Mouse (Mus musculus) thymus, postnatal 25 days (tissue): ENCODE measurements around the gene Zfhx3.

Experiments
- DNase-seq: peaks from one replicate; pipeline ENCODE4 v3.0.0; 2022

Gene Zfhx3

GRCm38 (mm10) chr8:108881336-108881735, 938.9 kb downstream of the Zfhx3 start:
- DNase-seq = no peak

DNA sequence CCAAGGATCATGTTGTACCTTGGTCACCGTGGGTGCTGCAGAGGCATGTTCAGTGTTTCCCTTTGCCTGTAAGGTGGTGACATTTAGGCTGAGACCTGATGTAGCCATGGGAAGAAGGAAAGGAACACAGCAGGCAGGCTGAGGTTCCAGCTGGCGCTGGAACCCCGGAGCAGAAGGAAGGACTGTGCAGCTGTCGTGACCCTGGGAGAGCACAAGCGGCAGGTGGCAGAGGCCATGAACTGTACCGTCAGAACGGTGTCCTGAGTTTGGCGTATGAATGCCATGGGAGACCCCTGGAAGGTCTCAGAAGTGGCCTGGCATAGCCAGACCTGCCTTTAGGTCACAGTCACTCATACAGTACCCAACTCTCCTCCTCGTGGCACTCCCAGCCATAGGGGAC, 939.6 kb downstream of the Zfhx3 start:
- DNase-seq = no peak

DNA sequence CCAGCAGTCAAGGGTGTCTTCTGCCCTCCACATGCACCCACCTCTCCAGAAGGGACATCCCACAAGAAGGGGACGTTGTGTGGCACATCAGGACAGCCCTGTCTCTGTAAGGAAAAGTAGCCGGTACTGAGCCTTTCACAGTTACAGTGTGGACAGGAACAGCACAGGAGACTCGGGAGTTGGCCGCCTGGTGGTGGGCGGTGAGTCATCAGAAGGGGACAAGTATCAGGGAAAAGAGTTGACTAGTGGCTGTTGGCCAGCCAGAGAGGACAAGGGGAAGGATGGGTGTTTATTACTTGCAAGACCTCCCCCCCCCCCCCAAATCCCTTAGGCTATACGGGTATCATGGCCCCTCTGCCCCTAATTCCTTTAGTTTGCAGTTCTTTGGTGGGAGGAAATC, 940.9 kb downstream of the Zfhx3 start:
- DNase-seq = no peak

- no peak for DNase-seq
Measured at GRCm38 (mm10) chr8:108884947-108885346, 942.5 kb downstream of the Zfhx3 start.

DNA sequence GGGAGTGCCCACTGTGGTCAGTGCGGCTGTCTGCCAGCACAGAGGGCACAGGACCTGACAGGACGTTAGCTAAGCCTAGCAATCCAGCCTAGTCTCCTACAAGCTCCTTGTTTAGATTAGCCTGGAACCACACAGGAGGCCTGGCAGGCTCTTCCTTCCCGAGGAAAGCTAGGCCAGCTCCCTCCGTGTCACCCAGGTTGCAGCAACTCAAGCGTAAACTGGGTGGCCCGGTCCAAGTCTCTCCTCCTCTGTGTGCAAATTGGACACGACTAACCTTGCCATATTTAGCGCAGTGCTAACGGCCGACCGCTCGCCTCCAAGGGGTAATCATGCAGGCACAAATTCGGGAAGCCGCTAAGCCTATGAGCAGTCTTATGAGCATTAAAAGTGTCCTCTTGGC, 943.0 kb downstream of the Zfhx3 start:
- no peak for DNase-seq

- no peak for DNase-seq
Measured at GRCm38 (mm10) chr8:108885861-108886260, 943.4 kb downstream of the Zfhx3 start.

GRCm38 (mm10) chr8:108886599-108887255, 944.3 kb downstream of the Zfhx3 start:
- DNase-seq = peak; percentile 94

DNA sequence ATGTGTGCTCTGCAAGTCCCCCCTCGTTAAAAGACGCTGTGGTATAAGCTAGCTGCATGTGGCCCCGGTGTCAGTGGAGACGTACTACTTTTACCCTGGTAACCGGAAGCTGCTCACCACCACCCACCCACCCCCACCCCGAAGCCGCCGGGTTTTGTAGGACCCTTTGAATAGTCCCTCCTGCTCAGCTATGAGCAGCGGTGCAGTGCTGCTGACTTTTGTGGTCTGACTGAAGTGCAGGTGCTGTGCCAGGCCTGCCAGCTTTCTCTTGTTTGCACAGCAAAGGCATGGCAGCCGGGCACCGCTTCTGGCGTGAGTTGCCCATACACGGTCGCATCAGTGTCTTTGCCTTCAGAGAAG, 944.8 kb downstream of the Zfhx3 start:
- DNase-seq = peak; percentile 84

GRCm38 (mm10) chr8:108887890-108888289, 945.4 kb downstream of the Zfhx3 start:
- peak; percentile 52 for DNase-seq

- DNase-seq = no peak
Measured at GRCm38 (mm10) chr8:108888924-108889323, 946.5 kb downstream of the Zfhx3 start.

DNA sequence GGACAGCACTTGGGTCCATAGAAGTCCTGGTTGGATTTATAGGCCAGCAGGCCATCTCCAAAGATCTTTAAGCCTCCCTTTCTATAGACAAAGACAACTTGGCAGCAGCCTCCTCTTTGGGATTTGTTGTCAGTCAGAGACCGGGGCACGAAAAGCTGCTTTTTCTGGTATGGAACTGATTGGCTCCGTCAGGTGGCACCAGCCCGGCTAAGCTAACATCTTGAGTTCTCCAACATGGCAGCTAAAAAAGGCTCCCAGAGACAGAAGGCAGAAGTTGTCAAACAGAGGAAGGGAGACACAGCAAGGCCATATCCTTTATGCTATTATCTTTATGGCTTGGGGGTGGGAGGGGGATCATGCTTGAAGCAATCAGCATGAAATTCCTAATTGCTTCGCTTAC, 947.0 kb downstream of the Zfhx3 start:
- no peak for DNase-seq

DNA sequence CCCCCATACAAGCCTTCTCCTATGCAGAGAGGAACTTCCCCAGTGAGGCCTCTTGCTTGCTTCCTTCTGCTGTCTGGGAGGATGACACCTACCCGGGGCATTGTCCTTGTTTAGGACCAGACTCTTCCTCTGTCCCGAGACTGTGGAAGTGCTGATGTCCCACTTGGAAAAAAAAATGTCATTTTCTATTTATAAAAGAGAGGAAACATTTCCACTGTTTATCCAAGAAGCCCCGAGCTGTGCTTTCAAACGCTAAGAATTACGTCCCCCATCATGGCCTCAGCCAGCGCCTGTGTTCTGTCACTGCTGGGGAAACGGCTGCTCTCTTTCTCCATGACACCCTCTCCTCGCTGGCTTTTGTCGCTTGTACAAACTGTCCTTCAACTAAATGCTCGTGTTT, 951.8 kb downstream of the Zfhx3 start:
- no peak for DNase-seq

- no peak for DNase-seq
Measured at GRCm38 (mm10) chr8:108896468-108897346, 954.3 kb downstream of the Zfhx3 start.

- DNase-seq = no peak
Measured at GRCm38 (mm10) chr8:108897347-108898100, 955.1 kb downstream of the Zfhx3 start.

GRCm38 (mm10) chr8:108899251-108899771, 956.9 kb downstream of the Zfhx3 start:
- no peak for DNase-seq

GRCm38 (mm10) chr8:108900541-108900940, 958.1 kb downstream of the Zfhx3 start:
- DNase-seq = no peak

DNA sequence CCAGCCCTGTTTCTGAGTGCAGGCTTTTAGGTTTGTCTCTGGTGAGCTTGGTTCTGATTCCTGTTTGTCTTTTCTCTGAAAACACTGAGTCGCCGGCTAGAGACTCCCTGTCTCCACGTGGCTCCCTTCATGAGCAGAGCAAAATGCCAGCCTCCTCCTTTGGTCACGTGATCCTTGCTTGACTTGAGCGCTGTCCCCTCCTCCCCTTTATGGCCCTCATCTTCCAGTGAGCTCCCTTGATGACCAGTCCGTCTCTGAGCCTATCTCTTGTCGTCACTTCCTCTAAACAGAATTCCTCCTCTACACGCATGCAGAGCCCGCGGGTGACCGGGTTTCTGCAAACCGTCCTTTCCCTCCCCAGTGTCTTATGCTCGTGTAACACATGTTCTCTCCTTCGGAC, 958.8 kb downstream of the Zfhx3 start:
- DNase-seq = no peak

DNA sequence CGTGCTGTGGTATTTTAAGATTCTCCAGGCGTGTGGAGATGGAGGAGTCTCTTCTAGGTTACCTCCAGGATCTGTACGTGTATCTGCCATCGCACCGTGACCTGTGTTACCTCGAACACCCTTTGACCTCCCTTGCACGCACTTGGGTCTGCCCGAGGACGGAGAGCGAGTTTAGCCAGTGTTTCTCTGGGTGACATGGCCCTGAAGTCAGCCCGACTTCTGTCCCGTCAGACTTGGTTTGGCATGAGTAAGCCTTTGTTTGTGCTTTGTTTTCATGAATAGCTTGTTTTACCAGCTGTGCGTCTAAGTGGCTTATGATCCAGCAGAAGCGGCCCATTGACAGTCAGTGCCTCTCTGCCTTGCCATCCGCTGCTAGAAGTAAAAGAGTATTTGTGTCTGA, 961.1 kb downstream of the Zfhx3 start:
- DNase-seq = no peak

GRCm38 (mm10) chr8:108904288-108904971, 962.0 kb downstream of the Zfhx3 start:
- no peak for DNase-seq

- DNase-seq = no peak
Measured at GRCm38 (mm10) chr8:108908066-108908465, 965.6 kb downstream of the Zfhx3 start.

- DNase-seq = no peak
Measured at GRCm38 (mm10) chr8:108908540-108908939, 966.1 kb downstream of the Zfhx3 start.

DNA sequence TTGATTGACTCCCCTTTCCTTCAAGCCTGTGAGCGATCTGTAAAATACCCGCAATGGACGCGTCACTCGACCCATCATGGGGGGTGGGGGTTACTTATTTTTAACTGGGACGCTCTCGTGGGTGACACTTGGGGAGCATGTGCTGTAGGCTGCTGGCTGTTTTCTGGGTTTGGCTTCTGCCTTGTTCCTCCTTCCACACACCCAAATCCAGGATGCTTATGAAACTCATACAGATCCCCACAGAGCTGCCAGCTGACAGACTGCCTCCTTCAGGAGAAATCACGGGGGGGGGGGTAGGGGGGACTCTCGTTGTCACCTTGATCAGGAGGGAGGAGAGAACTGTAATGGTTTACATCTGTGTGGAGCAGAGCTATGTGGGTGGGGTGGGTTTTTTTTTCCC, 966.6 kb downstream of the Zfhx3 start:
- DNase-seq = no peak

DNA sequence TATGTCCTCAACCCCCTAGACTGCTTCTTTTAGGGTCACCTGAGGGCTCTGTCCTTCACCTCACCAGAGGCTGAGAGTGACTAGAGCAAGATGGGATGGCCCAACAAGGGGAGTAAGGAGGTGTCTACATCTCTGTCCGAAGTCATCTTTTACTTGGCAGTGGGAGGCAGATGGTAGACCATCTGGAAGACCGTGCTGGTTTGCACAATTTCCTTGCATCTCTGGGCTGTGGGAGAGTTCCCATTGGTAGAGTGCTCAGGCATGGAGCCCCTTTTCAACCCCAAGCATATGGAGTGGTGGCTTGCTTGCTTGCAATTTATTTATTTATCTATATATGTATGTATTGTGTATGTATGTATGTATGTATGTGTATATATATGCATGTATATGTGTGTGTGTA, 967.0 kb downstream of the Zfhx3 start:
- no peak for DNase-seq
